Mouse (Mus musculus): ENCODE data around the gene Pitx3. TPM values are rescaled to one million over a fixed set of nuclear protein-coding genes. Genes with fewer than 3 reads are reported as not detected.
"Not testable (repeated sequence)": the region's sequence is repeated elsewhere in the genome, so short reads cannot be mapped to it uniquely, and the experiment has no call there.

Pitx3 gene
- polyA plus RNA-seq, 1 experiment: 0.86 TPM

GRCm38 (mm10) chr19:46132577-46132976, 15.5 kb downstream of the Pitx3 start:
- DNase-seq: no peak
- Histone ChIP-seq H3K4me1 (ENCODE audit: control insufficient read depth, insufficient read depth, low read length) (peaks cover 4% of the 10 kb centered on the region; the same call in 1 of the 2 replicates), H3K4me3 (replicated peaks; ENCODE audit: extremely low read depth, low read depth, low read length) (no peak overlapping the region)
- 40% methylated on average over 6 of the region's 6 CpGs for WGBS
- TF ChIP-seq CTCF (IDR thresholded peaks at IDR 0.05; ENCODE audit: insufficient read depth, low read length) (no peak), POLR2A (IDR thresholded peaks at IDR 0.05; ENCODE audit: borderline replicate concordance, extremely low read depth, low read depth, low read length) (no peak)

- no peak for DNase-seq
- H3K4me1 ChIP-seq (ENCODE audit: control insufficient read depth, insufficient read depth, low read length): peaks cover 4% of the 10 kb centered on the region; the same call in 1 of the 2 replicates
- H3K4me3 ChIP-seq (replicated peaks; ENCODE audit: extremely low read depth, low read depth, low read length): no peak within 1 kb of the TSS
- TF ChIP-seq CTCF (IDR thresholded peaks at IDR 0.05; ENCODE audit: insufficient read depth, low read length) (no peak), POLR2A (IDR thresholded peaks at IDR 0.05; ENCODE audit: borderline replicate concordance, extremely low read depth, low read depth, low read length) (no peak)
- 2% methylated on average over 31 of the region's 31 CpGs for WGBS
Observed at GRCm38 (mm10) chr19:46131694-46132525, 16.2 kb downstream of the Pitx3 start, which contains the start of gene Elovl3. Gene Elovl3, plus strand, starts transcription at chr19:46131897.

DNA sequence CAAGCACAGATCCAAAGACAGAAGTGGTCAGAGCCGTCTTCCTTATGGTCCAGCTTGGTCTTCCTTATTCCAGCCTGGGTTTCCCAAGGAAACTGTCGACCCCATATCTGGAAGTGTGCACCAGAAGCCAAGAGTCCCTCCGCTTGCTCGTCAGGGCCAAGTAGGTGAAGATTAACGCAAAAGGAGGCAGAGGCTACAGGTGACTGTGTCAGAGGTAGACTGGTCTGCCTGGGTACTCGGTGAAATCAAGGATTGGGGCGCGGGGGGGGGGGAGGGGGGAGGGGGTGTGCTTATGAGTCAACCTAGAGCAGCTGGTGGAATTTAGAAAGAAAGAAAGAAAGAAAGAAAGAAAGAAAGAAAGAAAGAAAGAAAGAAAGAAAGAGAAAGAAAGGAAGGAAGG, 16.8 kb downstream of the Pitx3 start:
- TF ChIP-seq CTCF (IDR thresholded peaks at IDR 0.05; ENCODE audit: insufficient read depth, low read length) (no peak), POLR2A (IDR thresholded peaks at IDR 0.05; ENCODE audit: borderline replicate concordance, extremely low read depth, low read depth, low read length) (no peak)
- 8% methylated on average over 5 of the region's 8 CpGs for WGBS
- DNase-seq: no peak
- Histone ChIP-seq H3K4me3 (replicated peaks; ENCODE audit: extremely low read depth, low read depth, low read length) (no peak overlapping the region), H3K4me1 (ENCODE audit: control insufficient read depth, insufficient read depth, low read length) (no peaks in the 10 kb centered on the region)

- not testable (repeated sequence) for H3K4me3 ChIP-seq (replicated peaks; ENCODE audit: extremely low read depth, low read depth, low read length); H3K4me1 ChIP-seq (ENCODE audit: control insufficient read depth, insufficient read depth, low read length); DNase-seq
- WGBS: 63% methylated on average over 6 of the region's 6 CpGs
Observed at GRCm38 (mm10) chr19:46129737-46130136, 18.4 kb downstream of the Pitx3 start.

GRCm38 (mm10) chr19:46126301-46126700, 21.8 kb downstream of the Pitx3 start:
- 83% methylated on average over 4 of the region's 4 CpGs for WGBS
- no peak for DNase-seq
- TF ChIP-seq CTCF (IDR thresholded peaks at IDR 0.05; ENCODE audit: insufficient read depth, low read length) (no peak), POLR2A (IDR thresholded peaks at IDR 0.05; ENCODE audit: borderline replicate concordance, extremely low read depth, low read depth, low read length) (no peak)
- no peaks in the 10 kb centered on the region for H3K4me1 ChIP-seq (ENCODE audit: control insufficient read depth, insufficient read depth, low read length)
- H3K4me3 ChIP-seq (replicated peaks; ENCODE audit: extremely low read depth, low read depth, low read length): no peak overlapping the region

DNA sequence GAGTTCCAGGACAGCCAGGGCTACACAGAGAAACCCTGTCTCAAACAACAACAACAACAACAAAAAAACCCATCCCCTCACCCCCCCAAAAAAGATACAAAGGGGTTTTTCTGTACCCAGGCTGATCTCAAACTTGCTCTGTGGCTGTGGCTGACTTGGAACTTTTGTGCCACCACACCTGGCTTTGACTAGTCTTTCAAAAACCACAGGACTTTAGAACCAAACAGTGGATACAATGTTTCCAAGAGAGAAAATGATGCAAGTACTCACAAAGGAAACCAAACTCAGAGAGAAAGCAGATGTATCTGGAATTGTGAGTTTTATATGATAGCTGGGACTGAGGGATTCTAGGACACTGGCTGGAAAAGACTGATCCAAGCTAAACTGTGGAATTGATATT, 23.5 kb downstream of the Pitx3 start:
- no peak for TF ChIP-seq POLR2A (IDR thresholded peaks at IDR 0.05; ENCODE audit: borderline replicate concordance, extremely low read depth, low read depth, low read length)
- no peak for TF ChIP-seq CTCF (IDR thresholded peaks at IDR 0.05; ENCODE audit: insufficient read depth, low read length)
- DNase-seq: no peak
- no peak overlapping the region for H3K4me3 ChIP-seq (replicated peaks; ENCODE audit: extremely low read depth, low read depth, low read length)
- no peaks in the 10 kb centered on the region for H3K4me1 ChIP-seq (ENCODE audit: control insufficient read depth, insufficient read depth, low read length)

GRCm38 (mm10) chr19:46123876-46124275, 24.2 kb downstream of the Pitx3 start:
- WGBS: 66% methylated on average over 3 of the region's 3 CpGs
- DNase-seq: no peak
- TF ChIP-seq CTCF (IDR thresholded peaks at IDR 0.05; ENCODE audit: insufficient read depth, low read length) (no peak), POLR2A (IDR thresholded peaks at IDR 0.05; ENCODE audit: borderline replicate concordance, extremely low read depth, low read depth, low read length) (no peak)
- Histone ChIP-seq H3K4me1 (ENCODE audit: control insufficient read depth, insufficient read depth, low read length) (no peaks in the 10 kb centered on the region), H3K4me3 (replicated peaks; ENCODE audit: extremely low read depth, low read depth, low read length) (no peak overlapping the region)

- Histone ChIP-seq H3K4me1 (ENCODE audit: control insufficient read depth, insufficient read depth, low read length) (no peaks in the 10 kb centered on the region), H3K4me3 (replicated peaks; ENCODE audit: extremely low read depth, low read depth, low read length) (no peak overlapping the region)
- no peak for DNase-seq
- 71% methylated on average over 6 of the region's 6 CpGs for WGBS
- TF ChIP-seq CTCF (IDR thresholded peaks at IDR 0.05; ENCODE audit: insufficient read depth, low read length) (no peak), POLR2A (IDR thresholded peaks at IDR 0.05; ENCODE audit: borderline replicate concordance, extremely low read depth, low read depth, low read length) (no peak)
Observed at GRCm38 (mm10) chr19:46120872-46121271, 27.3 kb downstream of the Pitx3 start.

DNA sequence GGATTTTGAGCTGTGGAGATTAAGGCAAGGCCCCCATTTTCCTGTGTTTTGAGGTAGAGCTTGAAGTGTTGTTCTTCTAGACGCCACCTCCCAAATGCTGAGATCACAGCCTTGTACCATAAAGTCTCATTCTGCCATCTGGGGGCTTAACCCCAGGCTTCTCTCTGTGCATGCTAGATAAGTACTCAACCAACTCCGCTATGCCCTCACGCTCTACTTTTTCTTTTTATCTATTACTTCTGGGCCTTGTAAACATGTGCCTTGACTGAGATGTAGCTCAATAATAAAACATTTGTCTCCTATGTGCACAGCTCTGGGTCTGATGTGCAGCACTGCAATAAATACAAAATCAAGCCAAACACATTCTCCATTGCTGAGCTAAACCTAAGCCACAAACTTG, 28.7 kb downstream of the Pitx3 start:
- no peak for TF ChIP-seq CTCF (IDR thresholded peaks at IDR 0.05; ENCODE audit: insufficient read depth, low read length)
- no peak for TF ChIP-seq POLR2A (IDR thresholded peaks at IDR 0.05; ENCODE audit: borderline replicate concordance, extremely low read depth, low read depth, low read length)
- no peak for DNase-seq
- 89% methylated on average over 3 of the region's 3 CpGs for WGBS
- H3K4me1 ChIP-seq (ENCODE audit: control insufficient read depth, insufficient read depth, low read length): no peaks in the 10 kb centered on the region
- no peak overlapping the region for H3K4me3 ChIP-seq (replicated peaks; ENCODE audit: extremely low read depth, low read depth, low read length)

DNA sequence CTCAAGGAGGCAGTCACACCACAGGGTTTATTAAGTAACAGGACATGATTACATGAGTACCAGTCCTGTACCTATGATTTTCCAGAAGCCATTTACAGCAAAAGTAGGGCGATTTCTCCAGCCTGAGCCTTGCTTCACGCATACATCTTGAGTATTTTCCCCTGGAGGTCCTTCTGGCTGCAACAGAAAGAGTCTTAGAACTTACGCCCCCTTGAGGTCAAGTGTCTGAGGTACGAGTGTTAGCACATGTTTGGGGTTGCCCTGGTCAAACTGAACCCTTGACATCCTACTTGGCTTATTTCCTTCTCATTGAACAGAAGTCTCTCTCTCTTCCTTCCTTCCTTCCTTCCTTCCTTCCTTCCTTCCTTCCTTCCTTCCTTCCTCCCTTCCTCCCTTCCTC, 33.5 kb downstream of the Pitx3 start:
- Histone ChIP-seq H3K4me3 (replicated peaks; ENCODE audit: extremely low read depth, low read depth, low read length) (no peak overlapping the region), H3K4me1 (ENCODE audit: control insufficient read depth, insufficient read depth, low read length) (no peaks in the 10 kb centered on the region)
- no peak for DNase-seq
- TF ChIP-seq POLR2A (IDR thresholded peaks at IDR 0.05; ENCODE audit: borderline replicate concordance, extremely low read depth, low read depth, low read length): no peak
- TF ChIP-seq CTCF (IDR thresholded peaks at IDR 0.05; ENCODE audit: insufficient read depth, low read length): no peak
- WGBS: 56% methylated on average over 4 of the region's 4 CpGs

All from lung, adult 2 months (tissue).